Mouse (Mus musculus) ES-Bruce4 (cell line): ENCODE measurements around the gene Thap4. TPM values are rescaled to one million over a fixed set of nuclear protein-coding genes. Genes with fewer than 3 reads are reported as not detected.

Experiments used
- H3K27ac ChIP-seq: 2 replicates; pipeline ENCODE4 v1.5.1; 2012; ENCODE audit warnings: low read length, inconsistent platforms; ENCODE audit not compliant: insufficient read depth
- H3K27me3 ChIP-seq: 2 replicates; pipeline ENCODE4 v1.6.1; 2012; ENCODE audit warnings: mild to moderate bottlenecking, low read length, inconsistent platforms; ENCODE audit not compliant: control insufficient read depth, poor library complexity, insufficient read depth, severe bottlenecking
- H3K36me3 ChIP-seq: 2 replicates; pipeline ENCODE4 v1.6.1; 2012; ENCODE audit warnings: inconsistent platforms, mild to moderate bottlenecking, low read length, moderate library complexity; ENCODE audit not compliant: control insufficient read depth, poor library complexity, insufficient read depth, severe bottlenecking
- H3K4me1 ChIP-seq: one replicate; pipeline ENCODE4 v1.8.1; 2011; ENCODE audit warnings: low read length; ENCODE audit not compliant: control insufficient read depth, insufficient read depth
- H3K4me3 ChIP-seq: 2 replicates; pipeline ENCODE4 v1.5.1; 2011; ENCODE audit warnings: low read depth, mild to moderate bottlenecking, low read length
- H3K9ac ChIP-seq: 2 replicates; pipeline ENCODE4 v1.6.1; 2012; ENCODE audit warnings: low read depth, mild to moderate bottlenecking, inconsistent platforms; ENCODE audit not compliant: poor library complexity, severe bottlenecking
- H3K9me3 ChIP-seq: replicated peaks from 2 replicates; pipeline ENCODE4 v1.6.1; 2012; ENCODE audit warnings: mild to moderate bottlenecking, low read length, inconsistent platforms; ENCODE audit not compliant: control insufficient read depth, poor library complexity, insufficient read depth, severe bottlenecking
- CTCF ChIP-seq: IDR thresholded peaks from one replicate; pipeline ENCODE4 v1.8.1; 2011; ENCODE audit warnings: low read depth, low read length
- EP300 ChIP-seq: IDR thresholded peaks from 2 replicates; pipeline ENCODE4 v1.6.1; 2011; ENCODE audit warnings: low read depth, low read length; ENCODE audit not compliant: insufficient read depth
- POLR2A ChIP-seq: IDR thresholded peaks from one replicate; pipeline ENCODE4 v1.8.1; 2011; ENCODE audit warnings: low read length; ENCODE audit not compliant: insufficient read depth
- polyA plus RNA-seq: library from polyadenylated mRNA; stranded (reverse); fragments of >200 nt; gene quantifications from 2 replicates; pipeline ENCODE4 v1.2.4, GENCODE M21; 2011; ENCODE audit warnings: low read depth; ENCODE audit not compliant: missing spikeins, insufficient read depth, insufficient read length

Gene Thap4
- polyA plus RNA-seq, 1 experiment = 51.5 TPM

DNA sequence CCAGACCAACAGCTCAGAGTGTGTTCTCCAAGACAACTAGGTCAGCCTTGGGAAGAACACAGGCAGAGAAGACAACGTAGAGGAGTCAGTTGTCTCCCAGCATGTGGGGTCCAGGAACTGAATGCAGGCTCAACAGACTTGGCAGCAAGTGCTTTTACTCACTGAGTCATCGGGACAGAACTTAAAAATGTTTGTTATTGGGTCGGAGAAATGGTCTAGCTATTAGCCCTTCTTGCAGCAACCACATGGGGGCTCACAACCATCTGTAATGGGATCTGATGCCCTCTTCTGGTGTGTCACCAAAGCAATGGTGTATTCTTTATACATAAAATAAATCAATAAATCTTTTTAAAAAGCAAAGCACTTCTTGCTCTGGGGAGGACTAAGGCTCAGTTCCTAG lies 28.5 kb downstream of the Thap4 start:
- Histone ChIP-seq H3K36me3 (0 out of 2 replicates have a peak, but pooled peaks cover 2% of the 10 kb centered on the region), H3K27ac (no peak overlapping the region), H3K9me3 (no peaks in the 10 kb centered on the region)

DNA sequence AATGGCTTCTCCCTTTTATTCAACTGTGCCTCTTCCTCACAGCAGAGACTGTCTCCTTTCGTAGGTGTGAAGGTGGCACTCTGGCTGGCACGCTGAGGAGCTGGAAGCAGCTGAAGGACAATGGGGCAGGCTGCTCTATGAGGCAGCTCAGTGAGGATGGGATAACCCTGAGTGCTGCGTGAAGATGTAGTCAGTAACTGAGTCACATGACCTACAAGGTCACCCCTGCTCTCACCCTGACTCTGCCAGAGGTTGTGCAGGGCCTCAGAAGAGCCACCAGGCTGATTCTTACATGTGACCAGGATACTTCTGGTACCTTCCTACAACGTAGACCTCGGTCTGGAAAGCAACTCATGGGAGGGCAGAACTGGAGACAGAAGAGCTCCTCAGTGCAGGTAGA lies 29.0 kb downstream of the Thap4 start:
- Histone ChIP-seq H3K4me3 (no peak overlapping the region), H3K36me3 (0 out of 2 replicates have a peak, but pooled peaks cover 2% of the 10 kb centered on the region), H3K9ac (no peak overlapping the region), H3K27ac (no peak overlapping the region), H3K4me1 (no peaks in the 10 kb centered on the region), H3K27me3 (no peaks in the 10 kb centered on the region), H3K9me3 (no peaks in the 10 kb centered on the region)
- TF ChIP-seq POLR2A (no peak), EP300 (no peak), CTCF (no peak)

More for the DNA sequence above, 28.5 kb downstream of the Thap4 start:
- H3K4me1 ChIP-seq = peaks cover under 1% of the 10 kb centered on the region
- H3K9ac ChIP-seq = no peak overlapping the region
- no peaks in the 10 kb centered on the region for H3K27me3 ChIP-seq
- H3K4me3 ChIP-seq = no peak overlapping the region
- no peak for TF ChIP-seq CTCF

- H3K9ac ChIP-seq = no peak overlapping the region
- TF ChIP-seq EP300 = no peak
- no peak for TF ChIP-seq POLR2A
- no peak for TF ChIP-seq CTCF
- H3K27me3 ChIP-seq = no peaks in the 10 kb centered on the region
- 0 out of 2 replicates have a peak, but pooled peaks cover 2% of the 10 kb centered on the region for H3K36me3 ChIP-seq
- H3K27ac ChIP-seq = no peak overlapping the region
- H3K4me3 ChIP-seq = no peak overlapping the region
- H3K9me3 ChIP-seq = no peaks in the 10 kb centered on the region
- no peaks in the 10 kb centered on the region for H3K4me1 ChIP-seq
These were observed 30.0 kb downstream of the Thap4 start for GRCm38 (mm10) chr1:93724623-93725022.

GRCm38 (mm10) chr1:93721557-93721956 lies 33.1 kb downstream of the Thap4 start:
- no peaks in the 10 kb centered on the region for H3K9me3 ChIP-seq
- H3K27me3 ChIP-seq = no peaks in the 10 kb centered on the region
- no peak for TF ChIP-seq CTCF
- no peak for TF ChIP-seq EP300
- no peak for TF ChIP-seq POLR2A
- no peak overlapping the region for H3K27ac ChIP-seq
- H3K4me3 ChIP-seq = no peak overlapping the region
- H3K4me1 ChIP-seq = no peaks in the 10 kb centered on the region
- H3K9ac ChIP-seq = no peak overlapping the region
- peaks cover 2% of the 10 kb centered on the region; the same call in 1 of the 2 replicates for H3K36me3 ChIP-seq

DNA sequence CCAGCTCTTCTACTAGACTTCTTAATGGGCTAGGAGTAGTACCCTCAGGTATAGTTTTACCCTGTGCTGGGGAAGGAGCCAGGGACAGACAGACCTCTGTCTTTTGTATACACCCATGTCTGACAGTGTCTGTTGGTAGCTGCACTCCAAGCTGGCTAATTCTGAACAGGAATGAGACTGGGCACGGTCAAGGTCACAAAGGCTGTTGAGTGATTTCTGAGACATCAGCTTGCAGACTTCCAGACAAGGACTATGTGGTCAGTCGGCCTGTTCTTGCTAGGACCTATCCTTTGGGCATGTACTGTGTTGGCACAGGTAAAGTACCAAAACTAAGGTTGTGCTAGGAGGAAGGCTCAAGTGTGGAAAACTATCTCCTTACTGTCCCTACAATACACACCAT lies 38.5 kb downstream of the Thap4 start:
- Histone ChIP-seq H3K36me3 (no peaks in the 10 kb centered on the region; the same call in 1 of the 2 replicates), H3K27me3 (no peaks in the 10 kb centered on the region), H3K4me3 (no peak overlapping the region), H3K9me3 (no peaks in the 10 kb centered on the region), H3K9ac (no peak overlapping the region), H3K4me1 (no peaks in the 10 kb centered on the region), H3K27ac (no peak overlapping the region)
- TF ChIP-seq POLR2A (no peak), EP300 (no peak), CTCF (no peak)

- H3K9me3 ChIP-seq = no peaks in the 10 kb centered on the region
- no peak overlapping the region for H3K27ac ChIP-seq
- TF ChIP-seq CTCF (no peak), EP300 (no peak), POLR2A (no peak)
- no peaks in the 10 kb centered on the region for H3K27me3 ChIP-seq
- peaks cover 3% of the 10 kb centered on the region for H3K4me1 ChIP-seq
- no peak overlapping the region for H3K4me3 ChIP-seq
- no peak overlapping the region for H3K9ac ChIP-seq
- peaks cover 3% of the 10 kb centered on the region; the same call in 1 of the 2 replicates for H3K36me3 ChIP-seq
These were observed 49.3 kb downstream of the Thap4 start for GRCm38 (mm10) chr1:93705389-93705788.
